Mouse (Mus musculus): ENCODE measurements around the gene Zfp629. TPM values are rescaled to one million over a fixed set of nuclear protein-coding genes. Genes with fewer than 3 reads are reported as not detected.
A peak's percentile ranks its signal among the peaks of the same experiment; 100 is the strongest.

The Zfp629 gene
- polyA plus RNA-seq, 1 experiment from 2014 or later: 19.2 TPM

DNA sequence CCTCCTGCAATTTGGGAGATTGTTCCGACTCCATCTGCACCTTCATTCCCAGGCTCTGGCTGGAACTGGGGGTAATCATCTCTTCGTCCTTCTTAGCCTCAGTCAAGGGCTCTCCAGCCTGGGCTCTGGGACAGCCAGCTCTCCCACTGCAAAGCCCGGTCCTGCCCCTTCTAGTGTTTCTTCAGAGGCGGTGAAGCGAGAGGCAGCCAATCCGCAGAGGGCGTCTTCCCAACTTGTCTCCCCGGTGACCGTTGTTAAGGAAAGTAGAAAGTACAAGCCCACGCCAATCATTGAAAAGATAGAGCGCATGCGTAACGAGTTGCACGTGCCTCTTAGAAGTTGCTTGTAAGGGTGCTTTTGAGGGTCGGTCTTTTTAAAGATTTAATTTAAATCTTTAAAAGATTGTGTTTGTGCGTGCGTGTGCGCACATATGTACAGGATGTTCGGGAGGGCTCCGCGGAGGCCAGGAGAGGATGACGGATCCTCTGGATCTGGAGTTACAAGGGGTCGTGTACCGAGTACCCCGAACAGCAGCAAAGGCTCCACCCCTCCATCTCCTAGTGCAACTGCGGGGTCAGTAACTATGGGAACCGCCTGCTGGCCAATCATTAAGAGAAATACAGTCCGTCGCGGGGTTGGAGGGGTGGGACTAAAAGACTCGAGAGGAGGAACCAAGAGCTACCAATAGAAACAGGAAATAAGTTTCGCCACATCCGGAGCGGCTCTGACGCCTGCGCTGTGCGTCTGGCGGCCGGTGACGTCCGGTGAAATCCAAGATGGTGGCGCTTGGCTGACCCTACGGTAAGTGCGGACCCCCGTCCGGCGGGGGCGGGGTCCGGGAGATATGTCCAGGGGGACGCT, 27.4 kb downstream of the Zfp629 start, which contains the start of the genes Ccdc189 and Rnf40:
Gene Ccdc189 (minus strand): TSS at position 585 of the 861 bp plus-strand sequence.
Gene Rnf40 (plus strand): TSS at position 757 of the 861 bp plus-strand sequence.
- Histone ChIP-seq H3K4me3 (peak within 1 kb of the TSS; percentile 90), H3K9me3 (no peaks in the 10 kb centered on the region), H3K36me3 (peaks cover 56% of the 10 kb centered on the region), H3K27me3 (no peaks in the 10 kb centered on the region), H3K4me1 (peaks cover 18% of the 10 kb centered on the region), H3K9ac (peak within 1 kb of the TSS; percentile 86), H3K27ac (peak within 1 kb of the TSS; percentile 52; the same call in 1 of the 2 replicates), H3K4me2 (replicated peaks) (peak within 1 kb of the TSS; percentile 92)
- ATAC-seq (ENCODE audit: low FRiP score, low read depth): peak; percentile 99
- under 1% methylated on average over 50 of the region's 50 CpGs for WGBS

DNA sequence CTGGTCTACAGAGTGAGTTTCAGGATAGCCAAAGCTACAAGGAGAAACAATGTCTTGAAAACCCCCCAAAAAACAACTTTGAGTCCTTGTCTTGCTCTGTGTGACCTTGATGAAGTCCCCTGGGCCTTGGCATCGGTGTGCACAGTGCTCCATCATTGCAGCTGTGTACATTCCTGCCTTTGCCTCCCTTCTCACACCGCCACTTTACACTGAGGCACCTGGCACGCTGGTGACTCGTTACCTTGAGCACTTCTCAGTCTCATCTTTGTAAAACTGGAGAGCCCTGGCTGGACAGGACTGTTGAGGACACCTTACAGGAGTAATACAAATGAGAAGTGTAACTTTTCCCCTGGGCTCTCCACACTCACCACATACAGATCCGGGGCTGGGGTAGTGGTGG, 28.4 kb downstream of the Zfp629 start:
- 67% methylated on average over 5 of the region's 5 CpGs for WGBS
- no peak for ATAC-seq (ENCODE audit: low FRiP score, low read depth)
- peak overlapping the region; percentile 92 for H3K4me2 ChIP-seq (replicated peaks)
- peak overlapping the region; percentile 70 for H3K9ac ChIP-seq
- 0 out of 2 replicates have a peak overlapping the region, but pooled peaks have one; percentile 52 for H3K27ac ChIP-seq
- peaks cover 56% of the 10 kb centered on the region for H3K36me3 ChIP-seq
- peak overlapping the region; percentile 90 for H3K4me3 ChIP-seq
- H3K4me1 ChIP-seq: peaks cover 18% of the 10 kb centered on the region
- no peaks in the 10 kb centered on the region for H3K27me3 ChIP-seq
- no peaks in the 10 kb centered on the region for H3K9me3 ChIP-seq

DNA sequence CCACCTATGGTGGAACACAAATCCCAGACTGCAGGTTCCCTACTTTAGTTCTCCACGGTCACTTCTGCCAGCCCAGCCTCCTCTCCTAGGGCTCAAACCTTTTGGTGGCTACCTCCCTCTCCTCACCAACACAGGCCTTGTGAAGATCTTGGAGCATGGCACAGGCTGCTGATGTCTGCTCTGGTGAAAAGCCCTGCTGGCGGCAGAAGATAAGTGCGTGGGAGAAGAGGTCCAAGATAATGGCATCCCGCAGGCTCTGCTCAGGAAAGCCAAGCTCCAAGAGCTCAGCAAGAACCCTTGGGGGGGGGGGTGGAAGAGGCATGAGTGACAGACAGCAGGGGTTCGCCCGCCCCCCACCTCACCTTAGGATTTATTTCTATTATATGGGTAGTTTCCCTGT, 29.4 kb downstream of the Zfp629 start:
- H3K27me3 ChIP-seq: no peaks in the 10 kb centered on the region
- ATAC-seq (ENCODE audit: low FRiP score, low read depth): no peak
- no peak overlapping the region for H3K4me2 ChIP-seq (replicated peaks)
- no peak overlapping the region for H3K27ac ChIP-seq
- H3K9ac ChIP-seq: no peak overlapping the region
- peaks cover 54% of the 10 kb centered on the region for H3K36me3 ChIP-seq
- 89% methylated on average over 6 of the region's 6 CpGs for WGBS
- peaks cover 18% of the 10 kb centered on the region for H3K4me1 ChIP-seq
- no peaks in the 10 kb centered on the region for H3K9me3 ChIP-seq
- H3K4me3 ChIP-seq: no peak overlapping the region

DNA sequence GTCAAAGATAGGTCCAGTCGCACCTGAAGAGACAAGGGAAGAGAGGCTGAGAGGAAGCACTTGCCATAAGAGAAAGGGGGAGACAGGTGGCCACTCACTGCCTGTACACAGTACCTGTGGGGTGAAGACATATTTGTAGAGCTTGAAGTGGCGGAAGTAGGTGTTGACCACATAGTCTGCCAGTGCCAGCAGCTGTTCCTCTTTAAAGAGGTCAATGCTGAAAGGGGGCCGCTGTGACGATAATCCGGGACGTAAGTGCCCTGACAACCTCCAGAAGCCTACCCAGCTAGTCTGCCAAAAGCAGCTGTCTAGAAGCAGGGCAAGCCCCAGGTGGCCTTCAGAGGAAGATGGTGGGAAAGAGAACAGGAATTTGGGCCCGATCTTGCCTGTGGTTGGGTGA, 30.6 kb downstream of the Zfp629 start:
- Histone ChIP-seq H3K36me3 (peaks cover 53% of the 10 kb centered on the region), H3K4me3 (no peak overlapping the region), H3K9me3 (no peaks in the 10 kb centered on the region), H3K9ac (no peak overlapping the region), H3K4me1 (peaks cover 18% of the 10 kb centered on the region), H3K4me2 (replicated peaks) (no peak overlapping the region), H3K27ac (no peak overlapping the region), H3K27me3 (no peaks in the 10 kb centered on the region)
- no peak for ATAC-seq (ENCODE audit: low FRiP score, low read depth)
- WGBS: 78% methylated on average over 7 of the region's 7 CpGs

DNA sequence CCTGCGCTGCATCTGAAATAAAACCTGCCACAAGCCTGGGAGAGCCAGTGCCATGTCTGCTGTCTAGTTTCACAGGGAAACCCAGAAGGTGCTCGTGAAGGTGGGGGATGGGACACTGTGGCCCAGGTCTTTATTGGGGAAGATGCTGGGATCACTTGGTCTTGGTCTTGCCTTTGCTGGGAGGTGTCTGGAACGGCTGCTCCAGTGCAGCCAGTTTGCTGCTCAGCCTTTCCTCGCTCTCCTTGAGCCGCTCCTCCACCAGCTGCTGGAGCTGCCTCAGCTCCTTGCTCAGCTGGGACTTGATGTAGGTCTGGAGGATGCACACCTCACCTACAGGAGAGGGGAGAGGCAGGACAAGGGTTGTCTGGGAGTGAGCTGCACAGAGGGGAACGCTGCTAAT, 32.3 kb downstream of the Zfp629 start:
- H3K4me1 ChIP-seq: peaks cover 10% of the 10 kb centered on the region
- H3K4me3 ChIP-seq: no peak overlapping the region
- WGBS: 91% methylated on average over 6 of the region's 6 CpGs
- H3K36me3 ChIP-seq: peaks cover 63% of the 10 kb centered on the region
- H3K4me2 ChIP-seq (replicated peaks): no peak overlapping the region
- ATAC-seq (ENCODE audit: low FRiP score, low read depth): no peak
- no peak overlapping the region for H3K27ac ChIP-seq
- no peaks in the 10 kb centered on the region for H3K27me3 ChIP-seq
- no peak overlapping the region for H3K9ac ChIP-seq
- H3K9me3 ChIP-seq: no peaks in the 10 kb centered on the region

DNA sequence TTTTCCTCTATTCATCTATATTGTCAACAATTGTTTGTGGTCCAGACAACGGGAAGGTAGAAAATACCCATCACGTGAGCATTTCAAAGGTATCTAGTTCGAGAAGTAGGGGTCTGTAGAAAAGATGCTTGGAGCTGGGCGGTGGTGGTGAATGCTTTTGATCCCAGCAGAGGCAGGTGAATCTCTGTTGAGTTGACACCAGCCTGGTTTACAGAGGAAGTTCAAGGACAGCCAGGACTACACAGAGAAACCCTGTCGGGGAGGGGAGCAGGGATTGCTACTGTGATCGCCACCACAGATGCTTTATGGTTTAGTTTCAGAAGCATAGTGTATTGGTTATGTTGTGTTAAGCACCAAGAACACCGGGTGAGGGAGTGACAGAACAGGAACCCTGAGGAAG, 41.5 kb downstream of the Zfp629 start:
- Histone ChIP-seq H3K4me2 (replicated peaks) (peak overlapping the region; percentile 97), H3K27ac (no peak overlapping the region)

DNA sequence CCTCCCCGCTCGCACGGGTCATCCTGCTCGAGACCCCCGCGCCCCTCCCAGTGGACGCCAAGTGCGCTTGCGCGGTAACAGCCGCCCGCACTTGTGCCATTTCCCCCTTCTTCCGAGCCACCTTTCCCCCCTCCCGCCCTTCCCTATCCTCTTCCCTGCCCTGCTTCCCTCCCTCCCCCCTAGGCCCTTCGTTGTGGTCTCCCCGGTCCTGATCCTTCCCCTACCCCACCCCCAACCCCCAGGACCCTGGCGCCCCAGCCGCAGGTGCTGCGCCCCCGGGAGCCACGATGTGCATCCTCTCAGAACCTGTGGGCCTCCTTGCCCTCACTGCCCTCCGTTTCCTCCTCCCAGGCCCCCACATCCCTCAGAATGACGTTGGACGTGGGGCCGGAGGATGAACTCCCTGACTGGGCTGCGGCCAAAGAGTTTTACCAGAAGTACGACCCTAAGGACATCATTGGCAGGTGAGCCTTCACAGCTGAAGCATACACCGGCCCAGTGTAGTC, 42.0 kb downstream of the Zfp629 start:
- H3K36me3 ChIP-seq: peaks cover 29% of the 10 kb centered on the region
- H3K4me2 ChIP-seq (replicated peaks): peak overlapping the region; percentile 97
- peak overlapping the region; percentile 85 for H3K4me3 ChIP-seq
- peak; percentile 70 for ATAC-seq (ENCODE audit: low FRiP score, low read depth)
- no peaks in the 10 kb centered on the region for H3K27me3 ChIP-seq
- H3K4me1 ChIP-seq: peaks cover 22% of the 10 kb centered on the region
- H3K27ac ChIP-seq: peak overlapping the region; percentile 61; the same call in 1 of the 2 replicates
- H3K9me3 ChIP-seq: no peaks in the 10 kb centered on the region
- H3K9ac ChIP-seq: peak overlapping the region; percentile 83
- WGBS: 0% methylated on average over 19 of the region's 28 CpGs

More for the DNA sequence above, 41.5 kb downstream of the Zfp629 start:
- peaks cover 27% of the 10 kb centered on the region for H3K36me3 ChIP-seq
- ATAC-seq (ENCODE audit: low FRiP score, low read depth): no peak
- H3K27me3 ChIP-seq: no peaks in the 10 kb centered on the region
- peak overlapping the region; percentile 83 for H3K9ac ChIP-seq
- WGBS: 17% methylated on average over 7 of the region's 7 CpGs
- H3K4me3 ChIP-seq: peak overlapping the region; percentile 85
- H3K4me1 ChIP-seq: peaks cover 22% of the 10 kb centered on the region
- H3K9me3 ChIP-seq: no peaks in the 10 kb centered on the region

DNA sequence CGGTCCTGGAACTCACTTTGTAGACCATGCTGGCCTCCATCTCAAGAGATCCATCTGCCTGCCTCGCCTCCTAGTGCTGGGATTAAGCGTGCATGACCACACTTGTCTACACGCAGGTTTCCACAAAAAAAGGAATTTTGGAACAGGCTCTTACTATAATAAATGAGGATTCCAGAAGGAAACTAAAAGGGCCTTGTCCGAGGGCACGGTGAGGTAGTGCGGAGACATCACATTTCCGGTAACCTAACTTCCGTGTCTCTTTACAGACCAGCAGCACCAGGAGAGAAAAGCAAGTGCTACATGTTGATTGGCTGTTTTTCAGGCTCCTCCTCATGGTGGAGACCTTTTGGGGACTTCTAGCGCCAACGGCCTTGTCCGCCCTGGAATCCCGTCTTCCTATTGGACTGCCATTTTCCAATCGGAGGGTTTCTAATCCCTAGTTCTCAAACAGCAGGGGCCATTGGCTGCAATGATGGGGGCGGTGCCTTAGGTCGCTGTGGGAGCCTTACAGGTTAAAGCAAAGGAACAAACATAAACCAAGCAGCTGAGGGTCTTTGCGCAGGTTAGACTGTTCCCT, 42.6 kb downstream of the Zfp629 start, which contains the start of gene Phkg2:
Gene Phkg2 (plus strand): TSS at position 446 of the 577 bp plus-strand sequence.
- H3K4me3 ChIP-seq: peak within 1 kb of the TSS; percentile 85
- peak within 1 kb of the TSS; percentile 76 for H3K27ac ChIP-seq
- H3K36me3 ChIP-seq: peaks cover 24% of the 10 kb centered on the region
- no peaks in the 10 kb centered on the region for H3K27me3 ChIP-seq
- H3K4me2 ChIP-seq (replicated peaks): peak within 1 kb of the TSS; percentile 97
- under 1% methylated on average over 17 of the region's 17 CpGs for WGBS
- ATAC-seq (ENCODE audit: low FRiP score, low read depth): peak; percentile 98
- peak within 1 kb of the TSS; percentile 83 for H3K9ac ChIP-seq
- H3K4me1 ChIP-seq: peaks cover 22% of the 10 kb centered on the region
- no peaks in the 10 kb centered on the region for H3K9me3 ChIP-seq

DNA sequence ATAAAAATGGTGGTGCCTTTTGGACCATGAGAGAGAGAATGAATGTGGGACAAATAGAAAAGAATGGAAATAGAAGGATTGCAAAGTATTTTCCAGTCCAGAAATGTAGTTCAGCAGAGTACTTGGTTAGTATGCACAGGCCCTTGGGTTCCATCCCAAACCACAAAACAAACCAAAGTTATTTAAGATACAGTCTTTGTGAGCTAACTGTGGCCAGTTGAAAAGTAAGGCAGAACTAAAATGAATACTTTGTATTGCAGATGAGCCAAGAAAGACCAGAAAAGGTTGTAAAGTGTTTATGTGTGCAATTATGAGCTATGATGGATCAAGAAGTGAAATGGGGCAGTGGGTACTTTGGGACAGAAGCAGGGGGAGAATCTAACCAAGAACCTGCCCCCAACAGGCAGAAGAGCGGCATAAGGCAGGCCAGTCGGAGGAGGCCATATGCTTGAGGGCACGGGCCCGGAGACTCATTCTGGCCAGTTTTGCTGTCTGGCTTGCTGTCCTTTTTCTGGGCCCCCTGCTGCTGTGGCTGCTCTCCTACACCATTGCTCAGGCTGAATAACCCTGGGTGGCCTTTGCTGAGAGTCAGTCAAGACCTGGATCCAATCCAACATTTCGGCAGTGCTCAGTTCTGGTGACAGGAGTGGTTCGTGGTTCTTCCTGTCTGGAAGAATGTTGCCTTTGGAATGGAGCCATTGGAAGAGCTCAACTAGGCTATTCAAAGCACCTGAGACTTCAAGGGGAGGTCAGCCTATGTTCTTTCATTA, 51.0 kb downstream of the Zfp629 start:
- Histone ChIP-seq H3K27me3 (no peaks in the 10 kb centered on the region), H3K4me1 (peaks cover 4% of the 10 kb centered on the region; the same call in 1 of the 2 replicates), H3K27ac (no peak overlapping the region), H3K4me2 (replicated peaks) (no peak overlapping the region), H3K9me3 (no peaks in the 10 kb centered on the region), H3K9ac (no peak overlapping the region), H3K36me3 (peaks cover 72% of the 10 kb centered on the region), H3K4me3 (no peak overlapping the region)
- 81% methylated on average over 6 of the region's 6 CpGs for WGBS
- ATAC-seq (ENCODE audit: low FRiP score, low read depth): no peak

DNA sequence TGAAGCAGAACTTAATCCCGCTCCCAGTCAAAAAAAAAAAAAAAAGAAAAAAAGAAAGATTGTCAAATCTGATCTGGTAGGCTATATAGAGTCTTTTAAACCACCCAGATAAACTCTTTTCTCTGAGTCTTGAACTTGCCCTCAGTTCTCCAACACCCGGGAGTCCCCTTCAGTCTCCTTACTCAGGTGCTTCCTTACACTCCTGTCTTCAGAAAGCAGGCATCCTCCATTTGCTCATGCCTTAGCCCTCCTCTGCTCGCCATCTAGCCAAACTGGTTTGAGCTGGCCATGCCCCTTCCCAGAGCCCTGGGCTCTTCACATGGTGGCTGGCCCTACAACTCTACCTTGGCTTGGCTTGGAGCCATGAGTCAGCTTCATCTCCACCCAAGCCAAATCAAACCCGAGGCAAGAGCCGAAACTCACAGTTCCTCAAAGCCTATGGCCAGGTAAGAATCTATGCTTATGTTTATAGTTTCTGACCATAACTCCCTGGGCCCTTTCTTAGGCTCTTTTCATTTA, 54.2 kb downstream of the Zfp629 start, which contains the start of gene Tmem265:
Gene Tmem265 (plus strand): TSS at position 51 of the 519 bp plus-strand sequence.
- no peak within 1 kb of the TSS for H3K4me2 ChIP-seq (replicated peaks)
- no peak within 1 kb of the TSS for H3K4me3 ChIP-seq
- H3K9ac ChIP-seq: no peak within 1 kb of the TSS
- H3K27me3 ChIP-seq: no peaks in the 10 kb centered on the region
- peaks cover 84% of the 10 kb centered on the region for H3K36me3 ChIP-seq
- 90% methylated on average over 5 of the region's 5 CpGs for WGBS
- H3K4me1 ChIP-seq: peaks cover 4% of the 10 kb centered on the region; the same call in 1 of the 2 replicates
- H3K27ac ChIP-seq: no peak within 1 kb of the TSS
- no peaks in the 10 kb centered on the region for H3K9me3 ChIP-seq
- ATAC-seq (ENCODE audit: low FRiP score, low read depth): no peak

DNA sequence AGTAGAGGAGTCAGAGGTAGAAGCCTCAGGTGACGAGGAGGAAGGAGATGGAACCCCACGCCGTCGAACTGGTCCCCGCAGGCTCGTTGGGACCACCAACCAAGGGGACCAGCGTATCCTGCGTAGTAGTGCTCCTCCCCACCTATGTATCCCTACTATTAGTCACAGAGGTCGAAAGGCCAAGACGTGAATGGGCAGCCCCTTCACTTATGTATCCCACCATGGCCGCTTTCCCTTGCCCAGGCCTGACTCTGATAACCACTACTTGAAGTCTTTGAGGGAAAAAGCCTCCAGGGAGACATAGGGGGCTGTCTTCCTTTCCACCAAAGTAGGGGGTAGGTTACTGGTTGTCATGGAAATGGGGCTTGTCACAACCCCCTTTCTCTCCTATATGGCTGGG, 55.0 kb downstream of the Zfp629 start:
- ATAC-seq (ENCODE audit: low FRiP score, low read depth): no peak
- Histone ChIP-seq H3K4me1 (peaks cover 4% of the 10 kb centered on the region; the same call in 1 of the 2 replicates), H3K4me3 (no peak overlapping the region), H3K9me3 (no peaks in the 10 kb centered on the region), H3K27ac (no peak overlapping the region), H3K9ac (no peak overlapping the region), H3K36me3 (peaks cover 85% of the 10 kb centered on the region), H3K4me2 (replicated peaks) (no peak overlapping the region), H3K27me3 (no peaks in the 10 kb centered on the region)
- 96% methylated on average over 11 of the region's 11 CpGs for WGBS

All from limb, embryonic 13.5 days (tissue).